Mouse (Mus musculus) c-Kit-negative CD71-positive TER-119-positive erythroid progenitor cells, embryonic 14.5 days (primary cell): ENCODE measurements around the gene Kif5c.

ENCODE experiments used
- DNase-seq: peaks from one replicate; pipeline ENCODE4 v3.0.0-alpha.2; 2013; ENCODE audit warnings: low read depth, low spot score

Gene Kif5c

DNA sequence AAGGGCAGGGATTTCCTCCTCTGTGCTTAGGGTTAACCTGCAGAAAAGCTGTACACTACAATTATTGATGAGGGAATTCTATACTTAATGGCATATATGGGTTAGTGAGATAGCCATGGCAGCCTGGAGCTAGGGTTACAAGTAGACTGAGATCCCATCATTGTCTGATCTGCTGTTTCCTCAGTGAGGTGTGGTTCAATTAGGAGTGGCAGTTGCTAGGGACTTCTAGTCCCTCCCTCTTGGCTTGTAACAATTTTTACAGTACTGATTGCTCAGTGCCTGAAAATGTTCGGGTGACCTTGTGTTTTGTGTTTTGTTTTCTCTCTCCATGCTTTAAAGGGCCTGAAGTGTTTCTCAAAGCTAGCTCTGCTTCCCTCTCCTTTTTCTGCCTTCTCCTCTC is 2.1 kb downstream of the Kif5c start:
- no peak for DNase-seq

DNA sequence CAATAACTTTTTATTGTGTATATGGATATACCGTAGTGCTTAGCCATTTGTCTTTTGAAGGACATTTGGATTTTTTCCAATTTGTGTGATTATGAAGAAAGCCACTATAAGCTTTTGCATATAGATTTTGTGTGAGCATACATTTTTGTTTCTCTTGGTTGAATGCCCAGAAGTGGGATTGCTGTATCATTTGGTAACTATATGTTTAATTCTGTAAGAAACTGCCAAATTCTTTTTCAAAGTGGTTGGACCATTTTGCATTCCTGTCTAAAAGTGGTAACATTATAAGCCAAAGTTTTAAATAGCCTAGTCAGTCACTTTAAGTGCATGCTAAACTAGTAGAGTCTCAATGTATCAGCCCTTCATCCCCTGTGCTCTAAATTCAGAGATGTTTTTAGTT is 6.5 kb downstream of the Kif5c start:
- no peak for DNase-seq

DNA sequence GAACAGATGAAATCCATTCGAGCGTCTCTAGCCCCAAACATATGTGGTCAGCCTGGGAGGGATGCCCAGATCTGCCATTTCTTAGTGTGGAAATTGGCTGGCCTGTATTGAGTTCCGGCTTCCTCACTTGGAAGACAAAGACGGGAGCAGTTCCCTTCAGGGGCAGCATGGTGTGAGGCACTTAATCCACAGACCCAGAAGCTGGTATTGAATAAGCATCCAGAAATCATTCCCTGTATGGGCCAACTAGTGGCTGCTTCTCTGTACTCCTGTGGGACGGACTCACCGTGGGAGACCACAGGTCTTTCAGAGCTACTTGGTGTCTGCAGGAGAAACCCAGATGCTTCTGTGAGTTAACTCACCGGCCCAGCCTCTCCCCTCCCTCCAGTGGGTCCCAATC is 8.5 kb downstream of the Kif5c start:
- DNase-seq: no peak

DNA sequence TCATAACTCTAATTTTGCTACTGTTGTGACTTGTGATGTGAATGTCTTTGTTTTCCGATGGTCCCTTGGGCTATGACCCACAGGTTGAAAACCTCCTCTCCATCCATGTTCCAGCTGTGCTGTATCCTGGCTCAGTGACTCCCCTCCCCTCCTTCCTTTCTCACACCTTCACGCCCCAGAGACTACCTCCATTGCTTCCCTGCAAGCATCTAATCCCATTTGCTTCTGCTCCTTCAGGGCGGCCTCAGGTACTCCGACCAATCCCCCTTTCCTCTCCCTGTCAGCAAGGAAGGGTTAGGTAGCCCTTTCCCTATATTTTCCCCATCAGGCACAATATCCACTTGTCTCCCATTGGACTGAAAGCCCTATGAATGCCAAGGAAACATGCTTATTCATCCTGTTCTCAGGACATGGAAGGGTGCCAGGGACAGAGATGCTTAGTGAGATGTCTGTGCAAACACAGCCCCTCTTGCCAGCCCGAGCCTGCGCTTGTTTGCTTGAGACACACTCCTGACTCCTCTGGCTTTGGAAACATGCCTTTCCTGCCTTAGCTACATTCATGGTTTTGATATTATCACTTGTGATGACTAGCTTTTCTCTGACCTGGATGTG is 9.1 kb downstream of the Kif5c start:
- DNase-seq: no peak

DNA sequence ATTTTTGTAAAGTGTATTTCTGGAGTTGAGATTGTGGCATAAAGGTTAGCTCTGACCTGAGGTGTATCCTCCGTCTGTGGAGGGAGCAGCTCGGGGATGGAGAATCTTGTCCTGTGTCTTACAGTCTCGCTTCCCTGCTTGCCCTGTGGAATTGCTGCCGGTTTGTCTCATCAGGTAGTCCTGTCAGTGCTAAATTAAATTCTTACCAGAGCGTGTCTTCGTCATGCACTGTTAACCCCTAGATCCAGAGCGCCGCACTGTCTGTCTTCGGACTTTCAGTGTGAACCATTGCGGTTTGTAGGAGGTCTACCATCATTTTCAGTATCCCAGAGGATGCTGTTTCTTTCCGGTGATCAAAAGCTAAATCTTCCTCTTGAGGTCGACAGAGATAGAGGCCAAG is 10.1 kb downstream of the Kif5c start:
- DNase-seq: no peak

DNA sequence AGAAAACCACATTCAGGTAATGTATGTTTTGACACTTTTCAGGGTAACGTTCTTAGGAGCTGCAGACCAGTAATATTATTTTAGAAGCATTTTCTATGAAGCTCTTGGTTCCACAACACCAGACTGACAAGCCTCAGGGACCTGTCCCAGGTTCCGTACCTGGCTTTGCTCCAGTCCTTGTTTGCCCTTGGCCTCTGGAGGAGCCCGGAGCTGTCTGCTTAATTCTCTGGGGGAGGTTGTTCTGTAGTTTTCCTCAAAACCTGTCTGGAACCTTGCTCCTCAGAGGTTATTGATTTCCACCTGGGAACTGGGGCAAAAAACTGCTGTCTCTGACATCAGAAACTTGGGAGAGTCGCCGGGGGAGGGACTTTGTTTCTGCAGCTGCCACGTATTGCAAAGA is 11.5 kb downstream of the Kif5c start:
- DNase-seq: no peak

DNA sequence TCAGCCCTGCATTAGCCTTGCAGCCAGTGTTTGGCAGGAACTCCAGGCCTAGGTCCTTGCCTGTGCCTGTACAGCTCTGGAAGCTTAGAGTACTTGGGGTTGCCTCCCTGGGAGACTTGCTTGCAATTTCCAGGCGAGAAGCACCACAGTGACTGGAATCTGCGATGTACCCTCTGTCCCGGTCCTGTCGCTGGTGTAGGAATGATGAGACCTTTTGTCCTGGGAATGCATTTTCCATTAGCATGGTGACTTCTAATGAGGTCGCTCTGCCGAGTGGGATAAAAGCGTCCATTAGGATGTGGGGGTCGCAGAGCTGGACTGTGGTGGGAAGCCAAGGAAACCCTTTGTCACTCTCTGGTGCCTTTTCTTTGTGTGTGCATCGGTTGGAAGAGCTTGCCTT is 14.1 kb downstream of the Kif5c start:
- DNase-seq: no peak

DNA sequence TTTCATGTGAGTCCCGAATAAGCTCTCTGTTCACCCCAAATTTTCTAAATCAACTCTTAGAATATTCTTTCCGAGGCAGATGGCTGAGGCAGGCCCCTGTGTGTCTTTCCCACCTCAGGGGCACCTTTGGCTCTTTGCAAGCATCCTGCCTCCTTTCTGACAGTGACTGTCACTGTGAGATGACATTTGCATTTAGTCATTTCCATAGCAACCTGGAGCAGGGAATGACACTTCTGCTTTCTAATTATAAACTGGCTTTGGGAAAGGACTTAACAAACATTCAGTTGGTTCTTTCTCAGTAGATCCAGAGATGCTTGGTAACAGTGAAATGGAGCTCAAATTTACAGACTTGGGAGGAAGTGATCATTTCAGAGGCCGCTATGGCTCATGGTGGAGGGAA is 23.7 kb downstream of the Kif5c start:
- no peak for DNase-seq

DNA sequence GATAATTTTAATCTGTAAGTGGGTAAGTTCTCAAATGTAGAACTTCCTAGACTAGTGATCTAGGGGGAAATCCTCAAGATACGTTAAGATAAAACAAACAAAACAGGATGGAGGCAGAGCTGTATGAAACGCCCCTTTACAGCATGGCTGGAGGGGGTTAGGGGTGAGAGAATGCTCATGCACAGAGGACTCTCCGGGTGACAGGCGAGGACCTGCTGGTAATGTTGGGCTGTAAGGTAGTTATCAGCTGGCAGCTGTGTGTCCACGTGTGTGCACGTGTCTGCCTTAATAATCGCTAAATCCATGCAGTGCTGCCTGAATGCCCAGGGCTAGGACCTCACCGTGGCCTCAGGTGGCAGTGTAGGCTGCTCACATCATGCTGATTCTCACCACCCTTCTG is 24.7 kb downstream of the Kif5c start:
- DNase-seq: no peak

DNA sequence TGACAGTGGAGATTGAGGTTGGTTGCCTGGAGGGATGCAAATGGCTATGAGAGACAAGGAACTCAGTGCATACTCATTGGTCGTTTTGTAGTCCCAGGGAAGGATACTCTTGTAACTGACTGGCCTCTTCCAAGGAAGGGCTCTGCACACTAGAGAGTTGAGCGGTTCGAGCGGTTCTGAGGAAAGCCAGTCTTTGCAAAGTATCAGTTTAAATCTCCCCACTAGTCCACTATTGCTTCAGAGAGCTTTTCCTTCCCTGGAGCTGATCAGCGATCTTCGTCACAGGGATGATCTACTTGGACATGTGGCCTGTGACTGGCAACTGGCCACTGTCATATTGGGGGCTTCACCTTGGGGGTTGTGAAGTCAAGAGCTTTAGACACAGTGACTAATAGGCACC is 28.5 kb downstream of the Kif5c start:
- no peak for DNase-seq

DNA sequence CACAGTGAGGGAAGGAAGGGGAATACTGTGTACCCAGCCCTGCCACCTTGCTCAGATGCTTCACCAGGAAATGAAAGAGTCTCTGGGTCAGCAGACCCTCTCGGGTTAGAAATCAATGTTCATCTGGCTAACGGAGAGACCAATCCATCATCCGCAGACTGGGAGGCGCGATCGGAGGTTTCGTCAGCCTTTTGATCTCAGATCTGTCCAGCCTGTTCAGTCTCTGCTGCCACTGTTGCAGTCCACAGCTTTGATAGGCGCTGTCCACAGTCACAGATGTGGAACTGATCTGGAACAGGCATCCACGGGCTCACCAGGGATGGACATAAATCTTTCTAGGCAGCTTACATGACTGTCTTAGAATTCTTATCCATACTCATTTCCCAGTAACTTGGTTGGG is 29.2 kb downstream of the Kif5c start:
- no peak for DNase-seq

DNA sequence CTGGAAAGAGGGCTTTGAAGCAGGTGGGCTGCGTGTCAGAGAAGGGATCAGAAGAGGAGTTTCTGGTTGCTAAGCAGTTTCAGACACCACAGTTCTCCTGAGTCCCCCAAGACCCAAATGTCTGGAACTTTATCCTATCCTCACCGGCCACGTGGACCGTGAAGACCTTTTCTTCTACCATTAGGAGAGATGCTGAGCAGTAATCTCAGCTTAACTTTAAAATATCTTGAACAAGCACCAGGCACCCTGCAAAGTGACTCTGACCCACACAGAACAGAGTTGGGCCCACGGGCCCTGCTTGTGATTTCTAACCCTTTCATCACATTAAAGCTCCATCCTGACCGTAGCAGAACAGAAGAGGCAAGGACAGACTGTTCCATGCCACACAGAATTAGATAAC is 29.7 kb downstream of the Kif5c start:
- DNase-seq: no peak

DNA sequence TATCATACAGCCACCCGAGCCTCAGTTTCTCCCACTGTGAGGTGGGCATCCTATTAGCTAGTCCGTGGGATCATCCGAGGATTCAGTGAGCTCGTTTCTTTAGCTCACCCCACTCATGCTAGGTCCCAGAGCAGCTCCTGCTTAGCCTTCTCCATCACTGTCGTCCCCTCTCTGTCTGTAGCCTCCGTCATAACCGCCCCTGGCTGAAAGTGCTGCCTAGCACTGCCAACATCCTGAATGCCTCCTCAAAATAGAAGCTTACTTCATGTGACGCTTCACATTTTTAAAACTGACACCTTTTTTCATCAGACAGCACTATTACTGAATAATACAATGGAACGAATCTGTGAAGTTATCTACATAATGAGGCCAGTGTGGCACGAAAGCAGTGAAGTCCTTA is 30.1 kb downstream of the Kif5c start:
- no peak for DNase-seq

DNA sequence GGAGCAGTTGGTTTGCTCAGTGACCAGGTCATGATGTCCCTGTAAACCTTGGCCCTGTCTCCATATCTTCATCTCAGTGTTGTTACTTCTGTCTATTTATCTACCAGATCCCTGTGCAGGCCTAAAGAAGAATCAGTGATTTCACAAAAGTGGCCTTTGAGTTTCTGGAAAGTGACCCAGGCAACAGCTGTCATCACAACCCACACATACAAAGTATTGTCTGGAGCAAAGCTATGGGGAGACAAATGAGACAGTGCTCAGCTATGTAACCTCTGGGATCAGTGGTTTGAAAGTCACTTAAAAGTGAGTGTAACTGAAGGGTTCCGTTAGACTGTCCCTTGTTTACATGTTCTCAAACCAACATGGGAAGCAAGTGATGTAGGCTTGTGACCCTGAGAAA is 32.6 kb downstream of the Kif5c start:
- no peak for DNase-seq

DNA sequence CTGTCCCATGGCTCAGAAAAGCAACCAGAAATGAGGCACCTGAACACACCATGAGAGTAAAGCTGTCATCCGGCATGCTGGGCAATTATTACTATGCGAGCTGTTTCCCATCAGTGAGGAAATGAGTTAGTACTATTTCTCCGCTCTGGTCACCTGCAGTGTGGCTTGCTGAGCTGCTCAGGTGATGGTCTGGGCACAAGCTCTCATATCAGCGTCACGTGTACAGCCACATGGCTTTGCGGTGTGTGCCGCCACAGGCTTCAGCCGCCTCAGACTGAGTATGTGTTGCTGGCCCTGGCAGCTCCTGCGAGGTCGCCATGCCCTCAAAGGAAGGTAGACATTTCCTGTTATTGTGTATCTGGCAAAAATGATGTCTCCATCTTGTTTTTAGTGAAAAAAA is 35.5 kb downstream of the Kif5c start:
- no peak for DNase-seq

DNA sequence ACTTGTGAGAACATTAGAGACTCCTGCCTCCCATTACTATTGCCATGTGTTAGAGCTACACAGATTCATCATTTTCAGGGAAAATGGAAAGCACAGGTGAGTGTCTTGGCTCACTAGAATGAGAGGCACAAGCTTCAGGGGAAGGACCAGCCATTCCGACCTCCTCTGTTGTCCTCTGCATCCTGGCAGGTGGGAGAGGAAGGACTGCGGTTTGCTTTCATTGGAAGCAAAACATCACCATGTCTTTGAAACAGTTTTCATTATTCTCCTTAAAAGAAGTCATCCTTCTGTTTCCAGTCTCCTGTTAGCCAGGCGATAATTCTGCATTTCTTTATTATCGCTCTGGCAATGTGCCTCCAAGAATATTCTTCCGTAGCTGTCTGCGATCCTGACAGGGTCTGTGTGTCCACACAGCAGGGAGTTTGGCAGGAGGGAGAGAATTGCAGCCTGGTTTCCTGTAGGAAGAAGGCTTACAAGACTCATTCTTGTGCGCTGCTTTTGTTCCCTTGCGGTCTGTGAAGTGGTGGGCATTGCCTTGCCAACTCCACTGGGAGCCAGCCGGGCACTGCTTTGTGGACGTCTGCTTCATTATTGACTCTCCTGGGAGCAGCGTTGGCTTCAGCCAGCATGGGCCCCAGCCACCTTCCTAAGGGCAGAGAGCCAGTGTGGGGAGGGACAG is 36.2 kb downstream of the Kif5c start:
- no peak for DNase-seq

DNA sequence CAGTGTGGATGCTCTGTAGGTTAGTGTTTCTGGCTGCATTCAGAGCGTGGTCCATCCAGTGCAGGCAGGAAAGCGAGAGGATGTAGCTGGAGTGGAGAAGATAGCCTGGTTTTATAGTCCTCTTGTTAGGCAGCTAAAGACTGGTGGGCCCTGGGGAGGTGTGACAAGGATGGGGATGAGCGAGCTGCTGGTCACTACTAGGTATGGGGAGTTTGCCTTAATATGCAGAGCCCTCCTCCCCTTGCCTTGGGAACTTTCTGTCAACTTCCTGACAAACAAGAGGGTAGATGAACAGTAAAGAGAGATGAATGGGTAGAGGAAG is 36.7 kb downstream of the Kif5c start:
- DNase-seq: no peak

DNA sequence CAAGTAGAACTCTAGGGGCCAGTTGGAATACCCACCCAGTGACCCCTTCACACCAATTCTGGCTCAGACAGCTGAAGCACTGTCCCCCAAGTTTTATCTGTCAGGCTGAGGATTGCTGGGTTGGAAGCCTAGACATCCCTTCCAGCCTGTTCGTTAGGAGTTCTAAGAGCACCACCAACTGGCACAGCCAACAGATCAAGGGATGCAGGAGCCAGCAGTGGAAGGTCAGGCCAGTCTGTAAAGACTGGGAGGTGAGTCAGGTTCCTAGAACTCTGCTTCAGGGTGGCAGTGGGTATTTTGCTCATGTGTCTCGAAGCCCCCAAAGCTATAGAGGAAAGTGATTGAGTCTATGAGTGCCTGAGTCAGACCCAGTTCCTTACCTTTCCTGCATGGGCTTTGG is 37.9 kb downstream of the Kif5c start:
- no peak for DNase-seq

DNA sequence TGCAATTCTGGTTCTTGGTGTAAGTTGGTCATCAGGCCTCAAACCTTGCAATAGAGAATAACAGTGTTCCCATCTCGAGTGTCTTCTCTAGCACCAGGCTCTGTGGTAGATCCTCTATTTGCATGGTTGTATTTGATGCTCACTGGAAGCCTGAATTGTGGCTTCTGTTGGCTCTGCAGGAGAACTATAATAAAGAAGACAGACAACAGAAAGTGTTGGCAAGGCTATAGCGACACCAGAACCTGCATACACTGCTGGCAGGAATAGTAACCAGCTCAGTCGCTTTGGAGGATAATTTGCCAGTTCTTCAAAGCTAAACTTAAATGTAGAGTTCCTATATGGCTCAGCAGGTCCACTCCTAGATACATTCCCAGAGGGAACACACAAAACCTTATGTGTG is 38.6 kb downstream of the Kif5c start:
- DNase-seq: no peak

DNA sequence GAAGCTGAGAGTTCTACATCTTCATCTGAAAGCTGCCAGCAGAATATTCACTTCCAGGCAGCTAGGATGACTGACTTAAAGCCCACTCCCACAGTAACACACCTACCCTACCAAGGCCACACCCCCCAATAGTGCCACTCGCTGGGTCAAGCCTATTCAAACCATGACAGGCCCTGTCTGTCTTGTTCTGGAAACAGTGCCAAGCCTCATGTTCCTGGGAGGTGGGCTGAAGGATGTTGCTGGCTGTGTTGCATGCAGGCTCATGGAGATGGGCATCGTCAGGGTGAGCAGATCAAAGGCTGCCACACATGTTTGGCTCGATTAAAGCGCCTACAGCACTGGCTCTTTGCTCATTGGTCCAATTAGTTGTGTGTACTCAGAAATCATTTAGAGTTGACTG is 39.9 kb downstream of the Kif5c start:
- no peak for DNase-seq

DNA sequence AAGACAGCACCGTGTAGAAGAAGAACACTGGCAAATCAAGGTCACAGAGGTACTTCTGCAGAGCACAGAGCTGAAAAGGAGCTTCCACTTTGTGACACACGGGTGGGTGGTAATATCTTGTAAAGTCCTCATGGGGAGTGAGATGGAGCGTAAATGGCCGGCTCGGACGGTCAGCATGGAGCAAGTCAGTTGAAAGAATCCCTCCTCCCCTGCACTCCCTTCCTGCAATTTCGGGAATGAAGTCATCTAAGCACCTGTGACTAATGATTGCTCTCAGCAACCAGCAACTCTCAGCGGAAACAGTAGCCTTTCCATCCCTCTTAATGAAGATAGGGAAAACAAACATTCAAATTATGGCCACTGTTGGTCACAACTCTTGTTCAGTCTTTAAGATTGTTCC is 40.9 kb downstream of the Kif5c start:
- DNase-seq: no peak

DNA sequence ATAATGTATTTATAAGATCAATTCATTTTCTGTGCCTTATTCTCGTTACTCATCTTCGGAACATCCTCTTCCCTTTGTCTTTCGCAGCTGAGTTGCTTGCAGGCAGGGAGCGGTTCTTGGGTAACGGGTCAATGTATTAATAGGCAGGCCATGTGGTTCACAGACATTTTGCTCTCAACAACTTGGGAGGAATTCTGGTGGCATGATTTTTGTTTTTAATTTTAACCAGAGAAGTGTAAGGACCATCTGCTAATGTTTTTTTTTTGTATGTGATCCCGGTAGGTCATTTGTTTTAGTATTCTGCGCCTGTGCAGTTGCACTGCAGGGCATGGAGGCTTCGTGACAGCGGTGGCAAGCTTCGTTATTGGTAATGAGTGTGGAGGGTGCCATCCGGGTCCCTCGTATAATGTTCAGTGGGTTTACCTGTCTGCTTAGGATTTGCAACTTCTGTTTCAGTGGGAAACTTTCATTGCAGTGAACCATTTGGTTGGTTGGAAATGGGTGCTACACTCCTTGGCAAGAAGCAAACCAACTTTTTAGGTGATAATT is 41.4 kb downstream of the Kif5c start:
- no peak for DNase-seq

DNA sequence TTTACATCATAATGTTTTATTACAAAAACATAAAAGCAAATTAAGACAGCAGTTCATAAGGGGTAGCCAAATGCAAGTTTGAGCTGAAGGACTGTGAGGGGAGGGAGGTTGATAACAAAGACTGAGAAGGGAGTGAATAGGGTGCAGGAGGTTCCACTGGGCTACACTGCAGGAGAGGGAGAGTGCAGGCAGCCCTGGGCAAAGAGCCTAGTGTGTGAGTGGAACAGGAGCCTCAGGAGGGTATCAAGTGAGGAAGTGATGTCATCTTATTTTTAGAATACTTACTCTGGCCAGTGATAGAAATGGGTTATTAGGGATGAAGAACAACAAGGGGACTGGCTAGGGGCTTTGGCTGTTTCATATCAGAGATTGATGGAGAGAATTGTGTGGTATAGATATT is 42.2 kb downstream of the Kif5c start:
- no peak for DNase-seq

DNA sequence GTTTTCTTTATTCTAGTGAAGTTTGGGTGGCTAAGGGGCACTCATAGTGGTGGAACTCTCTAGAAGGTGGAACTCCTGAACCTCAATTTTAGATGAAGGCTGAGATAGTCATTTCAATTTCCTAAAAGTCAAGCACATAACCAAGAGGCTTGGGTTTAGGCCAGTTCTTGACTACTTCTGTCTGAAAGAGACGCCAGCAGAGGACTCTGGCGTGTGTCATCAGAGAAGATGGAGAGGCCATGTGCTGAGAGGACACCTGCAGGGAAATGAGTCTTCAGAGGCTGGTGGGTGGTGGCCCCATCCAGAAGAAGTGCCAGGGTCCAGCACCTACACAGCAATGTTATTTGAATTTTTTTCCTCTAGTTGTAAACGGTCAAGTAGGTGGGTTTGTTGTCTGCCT is 42.8 kb downstream of the Kif5c start:
- no peak for DNase-seq
